Mouse (Mus musculus) CH12F3 (cell line): ENCODE measurements around the gene Olfr916.

ENCODE experiments used
- in situ Hi-C: fragments of 300-500 bp; cut with MboI; formaldehyde crosslinking; loops from 2 replicates; pipeline ENCODE4 v1.14.3; 2020; ENCODE audit warnings: low sequenced_read_pairs

Gene Olfr916

GRCm38 (mm10) chr9:38659775-38660174, at the start of gene Olfr916:
TSS of gene Olfr916 (minus strand) at chr9:38659875.
- in situ Hi-C loops, result no loop called here

GRCm38 (mm10) chr9:38674501-38674900, 14.8 kb upstream of the Olfr916 start, which contains the start of gene Olfr918:
TSS of gene Olfr918 (minus strand) at chr9:38674601.
- in situ Hi-C loops, result no loop called here

- in situ Hi-C loops, result no loop called here
These were observed 13.2 kb upstream of the Olfr916 start for GRCm38 (mm10) chr9:38672887-38673286.

GRCm38 (mm10) chr9:38665742-38666141, 6.1 kb upstream of the Olfr916 start, which contains the start of gene Olfr917:
TSS of gene Olfr917 (minus strand) at chr9:38665842.
- in situ Hi-C loops, result no loop called here

GRCm38 (mm10) chr9:38632406-38632805, 27.3 kb downstream of the Olfr916 start:
- in situ Hi-C loops, result no loop called here
